1 mouse cellular context compared by ENCODE assay signal in the genomic region with DNA sequence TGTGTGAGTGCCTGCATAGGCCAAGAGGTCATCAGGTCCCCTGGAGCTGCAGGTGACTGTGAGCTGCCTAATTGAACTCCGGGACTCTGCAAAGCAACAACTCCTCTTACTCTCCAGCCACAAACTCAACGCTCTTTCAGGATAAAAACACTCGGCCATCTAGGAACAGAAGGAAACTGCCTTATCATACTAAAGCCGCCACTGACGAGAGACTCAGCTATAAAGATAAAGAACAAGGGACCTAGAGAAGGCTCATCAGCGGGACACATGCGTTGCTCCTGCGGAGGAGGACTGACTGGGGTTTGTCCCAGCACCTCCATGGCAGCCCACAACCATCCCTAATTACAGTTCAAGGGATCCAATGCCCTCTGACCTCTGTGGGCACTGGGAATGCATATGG.
TF ChIP-seq lines count a peak whose summit lies in the region.

No protein-coding gene starts in this region.

TF ChIP-seq in MEL, 35 proteins besides CTCF, POLR2A, EP300 and RAD21 (continued from another document):
- TF ChIP-seq SMC3 (IDR thresholded peaks at IDR 0.05; ENCODE audit: low read depth, low read length): no peak
- no peak for TF ChIP-seq CHD2 (IDR thresholded peaks at IDR 0.05; ENCODE audit: low read length)
- no peak for TF ChIP-seq ZKSCAN1 (IDR thresholded peaks at IDR 0.05; ENCODE audit: low read depth, low read length)
- no peak for TF ChIP-seq POLR2AphosphoS2 (IDR thresholded peaks at IDR 0.05; ENCODE audit: low read length)
- no peak for TF ChIP-seq JUND (IDR thresholded peaks at IDR 0.05; ENCODE audit: low read depth, low read length)
- TF ChIP-seq POLR2AphosphoS5 (IDR thresholded peaks at IDR 0.05; ENCODE audit: borderline replicate concordance, low read depth, low read length): no peak
- TF ChIP-seq MAZ (IDR thresholded peaks at IDR 0.05; ENCODE audit: low read depth, low read length): 0 out of 2 replicates have a peak, but pooled peaks have one; percentile 26
- peak; percentile 75 for TF ChIP-seq TCF12 (IDR thresholded peaks at IDR 0.05; ENCODE audit: low read depth, low read length)
- no peak for TF ChIP-seq MYB (IDR thresholded peaks at IDR 0.05; ENCODE audit: low read depth, low read length)
- no peak for TF ChIP-seq USF2 (IDR thresholded peaks at IDR 0.05; ENCODE audit: borderline replicate concordance in 1 of 2, insufficient read depth in 1 of 2, low read depth in 1 of 2, low read length in 2 of 2)
- TF ChIP-seq TAL1 (IDR thresholded peaks at IDR 0.05; ENCODE audit: low read length): peak; percentile 16; the same call in 1 of the 2 replicates
- TF ChIP-seq KAT2A (conservative IDR thresholded peaks at IDR 0.05; ENCODE audit: low read depth, low read length): no peak; the same call in 1 of the 2 replicates
- TF ChIP-seq RCOR1 (IDR thresholded peaks at IDR 0.05; ENCODE audit: low read depth, low read length): peak; percentile 77
- TF ChIP-seq ZC3H11A (IDR thresholded peaks at IDR 0.05; ENCODE audit: low read depth, low read length): no peak
- TF ChIP-seq NELFE (IDR thresholded peaks at IDR 0.05; ENCODE audit: low read depth, low read length): no peak
- TF ChIP-seq MYC (IDR thresholded peaks at IDR 0.05; ENCODE audit: low read depth, low read length): 0 out of 2 replicates have a peak, but pooled peaks have one; percentile 52
- no peak for TF ChIP-seq ZNF384 (IDR thresholded peaks at IDR 0.05; ENCODE audit: low read depth, low read length)
- TF ChIP-seq USF1 (IDR thresholded peaks at IDR 0.05; ENCODE audit: low read depth, low read length): no peak
- no peak for TF ChIP-seq UBTF (IDR thresholded peaks at IDR 0.05; ENCODE audit: borderline replicate concordance, insufficient read depth, low read depth, low read length)
- TF ChIP-seq MXI1 (IDR thresholded peaks at IDR 0.05; ENCODE audit: low read depth, low read length): peak; percentile 73; the same call in 1 of the 2 replicates
- peak; percentile 78 for TF ChIP-seq GATA1 (IDR thresholded peaks at IDR 0.05; ENCODE audit: low read depth, low read length)
- peak; percentile 92 for TF ChIP-seq TBP (IDR thresholded peaks at IDR 0.05; ENCODE audit: low read depth, low read length)
- no peak for TF ChIP-seq GABPA (IDR thresholded peaks at IDR 0.05; ENCODE audit: low read depth, low read length)
- TF ChIP-seq CHD1 (IDR thresholded peaks at IDR 0.05; ENCODE audit: low read depth, low read length): no peak
- TF ChIP-seq BHLHE40 (IDR thresholded peaks at IDR 0.05; ENCODE audit: borderline replicate concordance, low read depth, low read length): peak; percentile 51; the same call in 1 of the 2 replicates
- TF ChIP-seq E2F4 (IDR thresholded peaks at IDR 0.05; ENCODE audit: borderline replicate concordance, low read depth, low read length): no peak
- TF ChIP-seq MEF2A (IDR thresholded peaks at IDR 0.05; ENCODE audit: extremely low read depth, insufficient replicate concordance, low read depth, low read length, poor library complexity, severe bottlenecking): no peak
- TF ChIP-seq HCFC1 (IDR thresholded peaks at IDR 0.05; ENCODE audit: low read depth, low read length): 0 out of 2 replicates have a peak, but pooled peaks have one; percentile 36
- TF ChIP-seq SIN3A (IDR thresholded peaks at IDR 0.05; ENCODE audit: low read length): peak; percentile 67
- TF ChIP-seq MAFK (IDR thresholded peaks at IDR 0.05; ENCODE audit: borderline replicate concordance, low read depth, low read length): 0 out of 2 replicates have a peak, but pooled peaks have one; percentile 21
- no peak for TF ChIP-seq NRF1 (IDR thresholded peaks at IDR 0.05; ENCODE audit: insufficient read depth, low read depth, low read length, poor library complexity, severe bottlenecking)
- peak; percentile 51; the same call in 1 of the 2 replicates for TF ChIP-seq ETS1 (IDR thresholded peaks at IDR 0.05; ENCODE audit: low read depth, low read length)
- TF ChIP-seq MAX (IDR thresholded peaks at IDR 0.05; ENCODE audit: low read length): 0 out of 2 replicates have a peak, but pooled peaks have one; percentile 11
- TF ChIP-seq ZMIZ1 (IDR thresholded peaks at IDR 0.05; ENCODE audit: low read depth, low read length): no peak
